Mouse (Mus musculus) heart, embryonic 14.5 days (tissue): ENCODE measurements around the gene Eif3k. TPM values are rescaled to one million over a fixed set of nuclear protein-coding genes. Genes with fewer than 3 reads are reported as not detected.

Experiments
- ATAC-seq: fragments of 200-750 bp; cut with Nextera tagmentation; 2 replicates; pipeline ENCODE4 v1.8.0; 2017; ENCODE audit warnings: low read depth, moderate TSS enrichment; ENCODE audit not compliant: insufficient number of reproducible peaks, insufficient read depth, low FRiP score
- H3K27ac ChIP-seq, 2 experiments: fragments of 200-500 bp in 1 of 2; fragments of 300-500 bp in 1 of 2; sonication (generic) in 1 of 2; replicated peaks in 1 of 2; 2 replicates each; pipeline ENCODE4 v1.5.1; 2012 to 2014; ENCODE audit warnings: low read depth in 2 of 2, low read length in 2 of 2, control low read depth in 1 of 2, mild to moderate bottlenecking in 1 of 2, mixed read lengths in 1 of 2; ENCODE audit not compliant: control insufficient read depth in 1 of 2, insufficient read depth in 1 of 2
- H3K27me3 ChIP-seq: fragments of 300-500 bp; sonication (generic); 2 replicates; pipeline ENCODE4 v1.6.1; 2014; ENCODE audit warnings: mild to moderate bottlenecking, low read length, control low read depth; ENCODE audit not compliant: control insufficient read depth, insufficient read depth
- H3K36me3 ChIP-seq: fragments of 300-500 bp; sonication (generic); 2 replicates; pipeline ENCODE4 v1.6.1; 2014; ENCODE audit warnings: mild to moderate bottlenecking, control low read depth, low read length, mixed read lengths; ENCODE audit not compliant: control insufficient read depth, insufficient read depth
- H3K4me1 ChIP-seq, 2 experiments: fragments of 200-500 bp in 1 of 2; fragments of 300-500 bp in 1 of 2; sonication (generic) in 1 of 2; 2 replicates each; pipeline ENCODE4 v1.6.1; 2012 to 2014; ENCODE audit warnings: low read length in 2 of 2, control low read depth in 1 of 2, mixed read lengths in 1 of 2; ENCODE audit not compliant: control insufficient read depth in 2 of 2, insufficient read depth in 2 of 2
- H3K4me2 ChIP-seq: fragments of 300-500 bp; sonication (generic); 2 replicates; pipeline ENCODE4 v1.6.1; 2014; ENCODE audit warnings: mild to moderate bottlenecking, low read length
- H3K4me3 ChIP-seq, 2 experiments: fragments of 200-500 bp in 1 of 2; fragments of 300-500 bp in 1 of 2; sonication (generic) in 1 of 2; 2 replicates each; pipeline ENCODE4 v1.5.1; 2012 to 2014; ENCODE audit warnings: low read length in 2 of 2, mild to moderate bottlenecking in 2 of 2, control low read depth in 1 of 2, low read depth in 1 of 2, moderate library complexity in 1 of 2; ENCODE audit not compliant: control insufficient read depth in 1 of 2, insufficient read depth in 1 of 2
- H3K9ac ChIP-seq: fragments of 300-500 bp; sonication (generic); 2 replicates; pipeline ENCODE4 v1.6.1; 2014; ENCODE audit warnings: mild to moderate bottlenecking, low read length
- H3K9me3 ChIP-seq: fragments of 300-500 bp; sonication (generic); 2 replicates; pipeline ENCODE4 v1.6.1; 2016; ENCODE audit warnings: low read length, control low read depth; ENCODE audit not compliant: control insufficient read depth
- WGBS: fragments of 180-500 bp; shearing (Covaris S2); extraction: QIAGEN DNeasy Blood & Tissue Kit; methylation state at CpG from one replicate; pipeline ENCODE4 v1.1.7; 2014; 5-methylcytosine and 5-hydroxymethylcytosine counted together
- polyA plus RNA-seq: library from polyadenylated mRNA; unstranded; fragments of >200 nt; fragmentation: Nextera tagmentation; extraction: Ambion mirVana; gene quantifications from 2 replicates; pipeline ENCODE4 v1.2.1, GENCODE M21; 2014

Eif3k gene
- polyA plus RNA-seq, 1 experiment from 2014 or later = 319 TPM

GRCm38 (mm10) chr7:28957997-28958725 is 23.5 kb downstream of the Eif3k start:
- H3K4me3 ChIP-seq = 0 out of 4 replicates have a peak overlapping the region, but pooled peaks of 1 of the 2 experiments have one; percentile 100
- H3K27ac ChIP-seq = peak overlapping the region; percentile 49 to 88
- peaks cover 23% of the 10 kb centered on the region for H3K36me3 ChIP-seq
- WGBS = 19% methylated on average over 1 of the region's 1 CpGs
- H3K4me2 ChIP-seq = peak overlapping the region; percentile 88
- no peaks in the 10 kb centered on the region for H3K9me3 ChIP-seq
- no peak for ATAC-seq
- no peaks in the 10 kb centered on the region for H3K27me3 ChIP-seq
- peaks cover 21 to 69% of the 10 kb centered on the region in 2 experiments for H3K4me1 ChIP-seq
- H3K9ac ChIP-seq = peak overlapping the region; percentile 99

- peak overlapping the region; percentile 36 for H3K4me2 ChIP-seq
- peaks cover 21 to 73% of the 10 kb centered on the region in 2 experiments for H3K4me1 ChIP-seq
- H3K27me3 ChIP-seq = no peaks in the 10 kb centered on the region
- H3K36me3 ChIP-seq = peaks cover 23% of the 10 kb centered on the region
- peak overlapping the region; percentile 35 for H3K9ac ChIP-seq
- ATAC-seq = no peak
- no peaks in the 10 kb centered on the region for H3K9me3 ChIP-seq
- H3K27ac ChIP-seq = peak overlapping the region; percentile 27 to 83
- 43% methylated on average over 6 of the region's 6 CpGs for WGBS
- H3K4me3 ChIP-seq = no peak overlapping the region
Observed at GRCm38 (mm10) chr7:28957286-28957685, 24.4 kb downstream of the Eif3k start.

GRCm38 (mm10) chr7:28956270-28956669 is 25.4 kb downstream of the Eif3k start:
- no peak for ATAC-seq
- peaks cover 26% of the 10 kb centered on the region for H3K36me3 ChIP-seq
- no peaks in the 10 kb centered on the region for H3K27me3 ChIP-seq
- 82% methylated on average over 1 of the region's 1 CpGs for WGBS
- H3K4me2 ChIP-seq = peak overlapping the region; percentile 40; the same call in 1 of the 2 replicates
- H3K27ac ChIP-seq = peak overlapping the region in 1 of 2 experiments; percentile 83; a peak in 2 of 4 replicates
- H3K9me3 ChIP-seq = no peaks in the 10 kb centered on the region
- no peak overlapping the region for H3K4me3 ChIP-seq
- H3K4me1 ChIP-seq = peaks cover 28 to 83% of the 10 kb centered on the region in 2 experiments
- H3K9ac ChIP-seq = 0 out of 2 replicates have a peak overlapping the region, but pooled peaks have one; percentile 39

- ATAC-seq = no peak
- Histone ChIP-seq H3K27ac (peak overlapping the region; percentile 72 to 83), H3K9me3 (no peaks in the 10 kb centered on the region), H3K27me3 (no peaks in the 10 kb centered on the region), H3K4me3 (no peak overlapping the region), H3K4me2 (peak overlapping the region; percentile 40), H3K4me1 (peaks cover 32 to 92% of the 10 kb centered on the region in 2 experiments), H3K36me3 (peaks cover 33% of the 10 kb centered on the region), H3K9ac (peak overlapping the region; percentile 62; the same call in 1 of the 2 replicates)
- WGBS = 31% methylated on average over 5 of the region's 5 CpGs
Observed at GRCm38 (mm10) chr7:28955295-28955897, 26.3 kb downstream of the Eif3k start.

GRCm38 (mm10) chr7:28954773-28955172 is 26.9 kb downstream of the Eif3k start:
- no peak for ATAC-seq
- Histone ChIP-seq H3K27ac (peak overlapping the region; percentile 10 to 83; a peak in 3 of 4 replicates), H3K9ac (peak overlapping the region; percentile 62; the same call in 1 of the 2 replicates), H3K9me3 (no peaks in the 10 kb centered on the region), H3K4me3 (no peak overlapping the region), H3K4me2 (no peak overlapping the region), H3K36me3 (peaks cover 40% of the 10 kb centered on the region), H3K27me3 (no peaks in the 10 kb centered on the region), H3K4me1 (peaks cover 34 to 98% of the 10 kb centered on the region in 2 experiments)
- 72% methylated on average over 4 of the region's 4 CpGs for WGBS

GRCm38 (mm10) chr7:28953476-28954376 is 27.9 kb downstream of the Eif3k start:
- Histone ChIP-seq H3K27me3 (no peaks in the 10 kb centered on the region), H3K9ac (peak overlapping the region; percentile 63), H3K4me1 (peaks cover 40 to 98% of the 10 kb centered on the region in 2 experiments), H3K27ac (peak overlapping the region; percentile 80 to 91), H3K9me3 (no peaks in the 10 kb centered on the region), H3K4me3 (no peak overlapping the region), H3K4me2 (peak overlapping the region; percentile 48), H3K36me3 (peaks cover 41% of the 10 kb centered on the region)
- ATAC-seq = no peak; the same call in 1 of the 2 replicates
- WGBS = 10% methylated on average over 2 of the region's 2 CpGs

GRCm38 (mm10) chr7:28952786-28953185 is 28.9 kb downstream of the Eif3k start:
- Histone ChIP-seq H3K4me3 (no peak overlapping the region), H3K4me2 (peak overlapping the region; percentile 48), H3K27me3 (no peaks in the 10 kb centered on the region), H3K9ac (peak overlapping the region; percentile 63), H3K27ac (peak overlapping the region; percentile 80 to 91), H3K4me1 (peaks cover 43 to 98% of the 10 kb centered on the region in 2 experiments), H3K9me3 (no peaks in the 10 kb centered on the region), H3K36me3 (peaks cover 38% of the 10 kb centered on the region)
- WGBS = 22% methylated on average over 3 of the region's 3 CpGs
- ATAC-seq = no peak
